Mouse (Mus musculus): ENCODE data around the gene Ubqln4.

The Ubqln4 gene

DNA sequence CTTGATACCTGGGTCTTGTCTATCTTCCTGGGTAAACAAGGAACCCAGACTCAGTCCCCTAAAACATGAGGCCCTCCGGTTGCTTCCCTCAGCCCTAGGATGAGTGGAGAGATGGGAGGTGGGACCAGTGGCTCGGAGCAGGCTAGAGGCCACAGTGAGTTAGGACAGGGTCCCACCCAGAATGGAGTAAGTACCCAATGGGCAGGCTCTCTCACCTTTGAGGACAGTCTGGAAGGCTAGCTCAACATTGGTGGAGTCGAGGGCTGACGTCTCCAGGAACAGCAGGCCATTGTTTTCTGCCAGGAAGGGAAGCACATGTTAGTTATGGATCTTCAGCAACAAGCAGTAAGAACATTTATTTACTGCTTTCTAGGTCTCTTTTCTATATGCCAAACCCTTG, 11.1 kb upstream of the Ubqln4 start:
- no peak for DNase-seq (ENCODE audit: low read depth, low spot score)

DNA sequence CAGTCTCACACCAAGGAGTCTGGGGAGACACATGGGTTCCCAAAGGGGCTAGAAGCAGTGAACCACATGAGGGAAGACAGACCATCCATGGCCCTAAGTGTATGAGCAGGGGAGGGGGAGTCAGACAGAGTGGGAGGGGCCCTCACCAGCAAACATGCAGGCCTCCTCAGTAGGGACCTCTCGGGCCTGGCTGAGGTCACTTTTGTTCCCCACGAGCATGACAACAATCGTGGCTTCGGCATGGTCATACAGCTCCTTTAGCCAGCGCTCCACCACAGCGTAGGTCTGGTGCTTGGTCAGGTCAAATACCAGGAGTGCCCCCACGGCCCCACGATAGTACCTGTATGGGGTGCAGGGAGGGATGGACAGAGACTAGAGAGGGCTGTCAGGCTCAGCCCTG, 10.4 kb upstream of the Ubqln4 start:
- no peak for DNase-seq (ENCODE audit: low read depth, low spot score)

DNA sequence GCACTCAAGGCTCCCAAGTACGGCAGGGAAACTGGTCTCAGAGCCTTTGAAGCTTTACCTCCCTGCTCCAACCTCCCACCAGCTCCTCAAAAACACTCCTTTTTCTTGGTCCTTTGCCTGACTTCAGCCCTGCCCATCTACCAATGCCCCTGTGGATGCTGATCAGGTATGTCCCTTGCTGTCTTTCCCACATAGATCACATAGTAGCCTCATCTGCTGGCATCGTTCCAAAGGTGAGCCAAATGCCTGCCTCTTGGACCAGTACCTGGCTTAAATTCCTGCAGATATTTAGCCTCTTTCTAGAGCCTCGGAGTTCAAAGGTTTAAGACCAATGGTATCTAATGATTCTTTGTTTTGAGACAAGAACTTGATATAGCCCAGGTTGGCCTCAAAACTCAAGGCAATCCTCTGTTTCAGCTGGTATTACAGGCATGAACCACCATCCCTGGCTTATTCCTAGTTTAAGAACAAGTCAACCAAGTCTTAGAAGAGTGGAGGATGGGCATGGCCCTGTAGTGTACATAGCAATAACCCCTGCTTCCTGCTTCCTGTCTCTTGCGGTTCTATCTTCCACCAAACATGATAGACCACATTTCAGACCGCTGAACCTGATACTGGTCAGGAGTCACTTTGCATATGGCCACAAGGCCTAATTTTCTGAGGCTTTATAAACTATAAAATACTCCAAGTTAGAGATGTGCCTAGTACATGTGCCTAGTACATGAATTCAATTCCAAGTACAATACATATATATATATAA, 9.7 kb upstream of the Ubqln4 start:
- DNase-seq (ENCODE audit: low read depth, low spot score) = no peak

DNA sequence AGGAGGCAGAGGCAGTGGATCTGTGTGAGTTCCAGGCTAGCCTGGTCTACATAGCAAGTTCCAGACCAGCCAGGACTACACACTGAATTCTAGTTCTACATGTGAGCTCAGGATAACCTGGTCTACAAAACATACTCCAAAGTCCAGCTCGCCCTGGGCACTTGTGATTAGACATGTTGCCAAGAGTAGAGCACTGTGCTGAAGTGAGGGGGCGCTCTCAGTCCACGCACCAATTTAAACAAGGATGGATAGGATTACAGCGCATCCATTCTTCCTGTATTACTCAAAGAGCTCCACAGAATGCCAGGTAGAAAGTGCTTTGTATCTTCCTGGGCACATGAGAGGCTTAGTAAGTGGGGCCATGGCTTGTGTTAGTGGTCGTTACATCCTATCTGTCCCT, 9.0 kb upstream of the Ubqln4 start:
- DNase-seq (ENCODE audit: low read depth, low spot score) = no peak

DNA sequence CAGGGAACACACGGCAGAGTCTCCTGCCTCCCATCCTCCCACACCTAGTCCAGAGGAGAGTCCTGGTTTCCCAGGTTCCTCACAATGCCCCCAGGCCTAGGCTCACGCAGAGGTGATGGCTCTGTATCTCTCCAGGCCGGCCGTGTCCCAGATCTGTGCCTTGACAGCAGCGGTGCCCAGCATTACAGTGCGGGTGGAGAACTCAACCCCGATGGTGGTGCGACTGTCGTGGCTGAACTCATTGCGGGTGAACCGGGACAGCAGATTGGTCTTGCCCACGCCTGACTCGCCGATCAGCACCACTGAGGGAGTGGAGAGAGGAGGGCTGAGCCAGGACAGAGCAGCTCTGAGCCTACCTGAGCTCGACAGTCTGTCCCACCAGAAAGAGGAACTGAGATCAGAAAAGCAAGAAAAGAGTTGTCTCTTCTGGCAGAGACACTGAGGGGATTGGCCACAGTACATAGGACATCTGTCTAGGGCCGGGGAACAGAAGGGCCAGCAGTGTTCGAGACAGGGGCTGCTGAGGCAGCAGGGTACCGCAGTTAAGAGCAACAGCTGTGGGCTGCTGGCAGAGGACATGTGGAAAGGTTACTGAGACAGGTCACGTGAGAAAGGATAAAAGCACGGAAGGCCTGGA, 8.5 kb upstream of the Ubqln4 start:
- DNase-seq (ENCODE audit: low read depth, low spot score) = no peak

DNA sequence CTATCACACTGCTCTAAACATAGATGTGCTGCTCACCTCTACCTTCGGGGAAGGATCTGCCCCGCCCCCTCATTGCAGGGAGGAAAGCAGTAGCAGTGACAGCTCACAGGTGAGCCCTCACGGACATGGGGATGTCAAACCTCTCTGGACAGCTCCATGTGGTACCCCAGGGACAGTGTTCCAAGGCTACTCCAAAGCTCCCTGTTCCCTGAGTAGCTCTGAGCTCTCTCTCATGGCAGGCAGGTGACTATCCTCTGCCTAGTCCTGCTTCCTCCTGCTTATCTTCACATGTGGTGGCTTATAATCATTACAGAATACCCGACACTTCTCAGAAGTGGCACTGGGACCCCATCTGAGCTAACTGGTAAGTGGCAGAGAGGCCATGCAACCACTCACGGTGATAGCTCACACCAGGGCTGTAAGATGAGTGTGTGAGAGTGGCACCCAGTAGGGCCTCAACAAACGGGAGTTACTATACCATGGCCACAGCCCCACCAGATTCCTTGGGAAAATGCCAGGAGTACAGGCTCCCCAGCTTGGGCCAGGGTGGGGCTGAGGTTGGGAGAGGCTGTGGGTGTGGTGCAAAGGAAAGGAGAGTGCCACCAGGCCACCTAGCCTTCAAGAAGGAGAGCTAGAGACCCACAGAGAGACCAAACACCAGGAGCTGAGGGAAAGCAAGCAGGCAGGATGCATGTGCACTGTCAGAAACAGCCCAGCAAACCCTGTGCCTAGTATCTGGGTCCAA, 6.7 kb upstream of the Ubqln4 start:
- no peak for DNase-seq (ENCODE audit: low read depth, low spot score)

DNA sequence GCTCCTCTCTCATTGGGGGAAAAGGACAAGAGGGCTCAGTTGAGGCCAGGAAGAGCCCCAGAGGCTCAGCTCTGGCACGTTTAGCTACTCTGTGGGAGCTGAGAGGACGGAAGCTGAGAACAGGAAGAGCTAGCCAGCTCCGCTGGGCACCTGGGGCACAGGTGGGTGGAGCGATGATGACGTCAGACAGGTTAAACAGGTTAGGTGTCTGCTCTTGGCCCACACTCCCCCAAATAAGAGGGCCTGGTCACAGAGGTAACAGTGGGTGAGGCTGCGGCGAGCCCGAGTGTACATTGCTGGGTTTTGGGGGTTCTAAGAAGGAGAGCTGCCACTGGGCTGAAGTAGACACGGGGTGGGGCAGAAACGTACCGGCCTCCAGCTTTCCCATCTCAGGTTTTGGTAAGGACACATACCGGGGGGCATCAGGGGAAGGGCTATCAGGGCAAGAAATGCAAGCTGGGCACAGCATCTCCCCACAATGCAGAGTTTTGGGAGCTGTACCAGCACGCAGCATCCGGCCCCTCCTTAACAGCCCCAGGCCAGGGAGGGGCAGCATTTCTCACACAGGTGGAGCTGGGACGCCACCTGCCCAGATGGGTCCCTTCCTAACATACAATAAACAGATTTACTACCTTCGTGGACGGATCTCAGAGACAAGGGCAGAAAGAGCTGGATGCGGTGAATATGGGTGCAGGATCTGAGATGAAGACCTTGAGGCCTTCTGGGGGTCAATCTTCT, 5.2 kb upstream of the Ubqln4 start, which contains the start of gene Rab25:
Gene Rab25 (minus strand): TSS at position 121 of the 738 bp plus-strand sequence.
- no peak for DNase-seq (ENCODE audit: low read depth, low spot score)

DNA sequence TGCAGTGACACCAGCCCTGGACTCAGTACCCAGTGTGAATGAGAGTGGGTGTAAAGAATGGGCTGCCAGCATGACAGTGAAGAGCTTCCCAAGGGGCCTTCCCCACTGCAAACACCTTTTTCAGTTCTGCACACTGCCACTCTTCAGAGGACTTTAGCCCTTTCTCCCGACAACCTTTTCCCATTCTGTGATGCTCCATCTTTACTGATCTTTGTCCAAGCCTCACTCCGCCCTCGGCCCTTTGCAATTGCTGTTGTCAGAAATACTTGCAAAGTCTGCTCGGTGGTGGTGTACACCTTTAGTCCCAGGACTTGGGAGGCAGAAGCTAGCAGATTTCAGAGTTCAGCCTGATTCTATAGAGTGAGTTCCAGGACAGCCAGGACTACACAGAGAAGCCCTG, 2.0 kb upstream of the Ubqln4 start:
- no peak for DNase-seq (ENCODE audit: low read depth, low spot score)

DNA sequence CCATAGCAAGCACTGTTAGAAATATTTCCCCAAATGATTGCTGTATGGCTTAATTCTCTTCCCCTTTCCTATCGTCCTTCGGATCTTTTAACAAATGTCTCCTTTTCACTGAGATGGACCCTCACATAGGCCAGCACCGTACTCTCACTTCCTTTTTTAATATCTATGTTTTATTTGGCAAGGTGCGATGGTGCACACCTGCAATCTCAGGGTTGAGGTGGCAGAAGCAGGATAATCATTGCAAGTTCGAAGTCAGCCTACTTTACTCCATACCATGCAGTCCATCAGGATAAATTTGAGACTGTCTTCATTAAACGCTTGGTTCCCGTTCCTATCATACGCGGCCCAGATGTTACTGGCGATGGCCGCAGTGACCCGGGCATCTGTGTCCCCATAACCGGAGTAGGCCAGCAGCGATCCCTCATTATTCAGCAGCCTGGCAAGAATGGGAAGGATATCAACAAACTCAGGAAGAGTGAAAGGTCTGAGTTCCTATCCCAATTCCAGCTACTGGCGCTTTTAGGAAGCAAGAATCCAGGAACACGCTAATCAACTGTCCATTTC, 1.4 kb upstream of the Ubqln4 start:
- no peak for DNase-seq (ENCODE audit: low read depth, low spot score)

DNA sequence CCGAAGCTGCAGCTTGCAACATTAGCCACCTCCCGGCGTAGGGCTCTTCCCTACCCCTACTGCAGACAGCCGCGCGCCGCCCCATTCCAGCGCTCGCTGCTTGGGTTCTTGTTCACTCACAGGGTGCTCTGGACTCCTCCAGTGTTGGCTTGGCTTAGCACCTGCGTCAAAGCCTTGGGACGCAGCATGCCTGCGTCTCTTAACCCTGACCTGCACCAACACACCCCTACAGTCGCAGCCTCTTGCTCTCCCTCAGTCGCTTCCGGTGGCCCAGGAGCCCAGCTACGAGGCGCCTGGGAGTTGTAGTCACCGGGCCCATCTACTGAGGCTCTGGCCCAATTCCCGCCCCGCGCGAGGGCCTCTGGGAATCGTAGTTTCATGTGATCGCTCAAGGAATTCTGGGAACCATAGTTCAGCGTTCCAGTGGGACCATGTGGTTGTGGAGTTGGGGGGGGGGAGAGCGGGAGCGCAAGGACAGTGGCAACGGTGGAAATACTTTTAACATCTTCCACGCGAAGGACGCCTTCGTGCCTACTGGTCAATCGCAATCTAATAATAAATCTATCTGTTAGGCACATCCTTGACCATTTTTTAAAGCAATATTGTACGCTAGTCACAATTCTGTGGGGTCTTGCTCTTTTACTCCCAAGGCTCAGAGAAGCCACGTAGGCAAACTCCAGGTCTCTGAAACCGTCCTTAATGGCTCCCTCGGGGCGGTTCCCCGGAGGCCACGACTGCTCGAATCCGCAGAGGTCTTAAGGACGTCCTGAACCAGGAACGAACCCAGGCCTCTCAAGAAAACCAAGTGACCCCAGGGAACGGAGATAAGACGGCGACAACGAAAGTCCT, 658 bp upstream of the Ubqln4 start, which contains the start of gene Lamtor2:
Gene Lamtor2 (minus strand): TSS at position 399 of the 849 bp plus-strand sequence.
- peak; percentile 98 for DNase-seq (ENCODE audit: low read depth, low spot score)

DNA sequence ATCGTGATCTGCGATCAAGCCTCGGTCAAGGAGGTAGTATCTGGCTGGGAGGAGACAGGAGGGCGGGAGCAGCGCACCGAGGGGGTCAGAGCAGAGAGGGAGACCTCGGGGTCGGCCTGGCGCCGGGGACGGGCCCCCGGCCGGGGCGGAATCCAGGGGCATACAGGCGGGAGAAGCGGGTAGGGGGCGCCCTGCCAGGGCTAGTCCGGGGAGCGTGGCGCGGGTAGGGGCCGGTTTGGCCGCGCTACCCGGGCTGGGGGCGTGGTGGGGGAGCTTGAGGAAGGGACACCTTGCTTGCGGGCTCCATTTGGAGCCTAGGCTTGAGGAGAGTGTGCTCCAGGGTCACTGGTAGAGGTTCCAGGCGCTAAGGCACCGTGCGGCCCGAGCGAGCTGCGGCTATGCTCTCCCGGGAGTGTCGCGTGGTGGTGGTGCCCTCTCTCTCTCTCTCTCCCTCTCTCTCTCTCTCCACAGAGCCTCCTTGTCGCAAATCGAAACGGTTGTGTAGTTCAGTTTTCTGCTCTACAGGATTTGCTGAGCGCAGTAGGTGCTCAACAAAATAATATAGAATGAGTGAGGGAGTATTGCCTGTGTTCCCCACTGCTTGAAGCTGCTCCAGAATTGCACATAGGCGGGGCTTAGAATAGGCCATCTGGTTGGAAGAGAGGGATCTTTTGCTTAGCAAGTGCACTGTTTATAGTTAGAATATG, 475 bp downstream of the Ubqln4 start:
- no peak for DNase-seq (ENCODE audit: low read depth, low spot score)

DNA sequence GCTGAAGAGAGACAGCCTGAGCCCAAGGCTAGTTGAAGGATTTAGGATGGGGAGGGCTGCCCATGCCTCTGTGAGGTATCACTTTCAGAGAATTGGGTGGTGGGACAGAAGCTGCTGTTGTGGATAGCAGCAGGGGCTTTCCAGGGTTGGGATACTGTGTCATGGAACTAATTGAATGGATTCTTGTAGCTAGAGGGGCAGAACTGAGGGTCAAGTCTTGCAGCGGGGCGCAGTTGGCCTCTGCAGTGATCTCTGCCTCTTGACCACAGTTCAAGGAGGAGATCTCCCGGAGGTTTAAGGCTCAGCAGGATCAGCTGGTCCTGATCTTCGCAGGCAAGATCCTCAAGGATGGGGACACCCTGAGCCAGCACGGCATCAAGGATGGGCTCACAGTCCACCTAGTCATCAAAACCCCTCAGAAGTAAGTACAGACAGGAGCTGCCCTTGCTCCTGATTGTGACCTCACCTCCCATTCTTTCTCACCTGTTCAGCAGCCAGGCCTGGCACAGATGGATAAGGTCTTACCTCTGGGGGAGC, 1.6 kb downstream of the Ubqln4 start:
- no peak for DNase-seq (ENCODE audit: low read depth, low spot score)

DNA sequence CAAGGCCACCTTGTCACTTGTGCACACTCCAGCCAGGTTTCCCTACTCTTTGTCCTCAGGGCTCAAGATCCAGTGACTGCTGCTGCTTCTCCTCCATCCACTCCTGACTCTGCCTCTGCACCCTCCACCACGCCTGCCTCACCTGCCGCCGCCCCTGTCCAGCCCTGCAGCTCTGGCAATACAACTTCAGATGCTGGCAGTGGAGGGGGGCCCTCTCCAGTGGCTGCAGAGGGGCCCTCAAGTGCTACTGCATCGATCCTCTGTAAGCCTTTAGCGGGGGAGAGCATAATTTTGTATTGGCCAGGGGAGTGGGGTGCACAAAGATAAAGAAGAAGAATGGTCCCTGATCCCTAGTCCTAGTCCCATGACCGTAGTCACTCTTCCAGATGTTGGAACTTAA, 2.2 kb downstream of the Ubqln4 start:
- DNase-seq (ENCODE audit: low read depth, low spot score) = no peak

DNA sequence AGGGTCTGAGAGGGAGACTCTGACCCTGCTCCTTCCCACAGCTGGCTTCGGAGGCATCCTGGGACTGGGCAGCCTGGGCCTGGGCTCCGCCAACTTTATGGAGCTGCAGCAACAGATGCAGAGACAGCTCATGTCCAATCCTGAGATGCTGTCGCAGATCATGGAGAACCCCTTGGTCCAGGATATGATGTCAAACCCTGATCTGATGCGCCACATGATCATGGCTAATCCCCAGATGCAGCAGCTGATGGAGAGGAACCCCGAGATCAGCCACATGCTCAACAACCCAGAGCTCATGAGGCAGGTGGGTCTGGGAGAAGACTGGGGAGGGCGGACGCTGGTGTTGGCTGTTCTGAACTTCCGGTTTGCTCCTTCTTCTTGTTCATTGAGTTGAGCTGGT, 3.1 kb downstream of the Ubqln4 start:
- DNase-seq (ENCODE audit: low read depth, low spot score) = no peak

DNA sequence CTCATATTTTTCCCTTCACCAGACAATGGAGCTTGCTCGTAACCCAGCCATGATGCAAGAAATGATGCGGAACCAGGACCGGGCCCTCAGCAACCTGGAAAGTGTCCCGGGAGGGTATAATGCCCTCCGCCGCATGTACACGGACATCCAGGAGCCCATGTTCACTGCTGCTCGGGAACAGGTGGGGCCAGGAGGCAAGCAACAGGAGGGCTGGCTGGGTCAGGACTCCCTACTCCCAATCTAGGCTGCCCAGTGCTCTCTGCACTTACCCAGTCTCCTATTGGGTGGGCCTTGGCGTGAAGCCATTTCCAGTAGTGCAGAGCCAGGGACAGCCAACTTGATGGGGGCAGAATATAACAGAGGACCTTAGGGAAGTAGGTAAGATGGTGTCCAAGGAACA, 6.0 kb downstream of the Ubqln4 start:
- DNase-seq (ENCODE audit: low read depth, low spot score) = no peak

DNA sequence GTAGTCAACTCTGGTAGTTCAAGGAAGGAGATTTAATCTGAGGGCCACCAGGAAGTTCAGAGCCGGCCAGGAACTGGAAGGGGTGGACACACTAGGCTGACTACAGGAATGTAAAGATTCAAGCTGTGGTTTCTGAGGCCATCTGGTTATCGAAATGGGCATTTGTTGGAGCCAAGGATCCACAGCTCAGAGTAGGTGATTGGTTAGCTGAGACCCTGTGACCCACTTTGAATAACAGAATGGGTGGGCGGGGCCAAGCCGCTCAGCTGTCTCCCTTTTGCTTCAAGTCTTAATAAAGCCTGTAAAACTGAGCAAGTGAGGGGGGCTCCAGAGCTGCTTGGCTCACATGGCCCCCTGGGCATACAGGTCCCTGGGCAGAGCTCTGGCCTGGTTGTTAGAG, 8.4 kb downstream of the Ubqln4 start:
- DNase-seq (ENCODE audit: low read depth, low spot score) = no peak

DNA sequence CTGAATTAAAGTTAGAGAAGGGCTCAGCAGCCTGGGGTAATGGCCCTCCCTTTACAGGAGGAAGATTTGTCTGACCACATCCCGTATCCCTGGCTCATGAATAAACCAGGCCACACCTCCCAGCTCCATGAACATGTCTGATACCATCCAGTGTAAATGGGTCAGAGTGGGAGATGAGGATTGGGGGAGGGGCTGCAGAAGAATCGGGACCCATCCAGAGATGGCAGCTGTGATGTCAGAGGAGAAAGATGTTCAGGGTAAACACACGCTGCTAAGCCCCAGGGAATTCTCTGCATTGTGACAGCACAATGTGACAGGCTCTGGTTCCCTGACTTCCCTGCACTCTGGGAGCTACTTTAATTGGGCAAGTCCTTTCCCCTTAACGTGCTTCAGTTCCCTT, 9.9 kb downstream of the Ubqln4 start:
- no peak for DNase-seq (ENCODE audit: low read depth, low spot score)

DNA sequence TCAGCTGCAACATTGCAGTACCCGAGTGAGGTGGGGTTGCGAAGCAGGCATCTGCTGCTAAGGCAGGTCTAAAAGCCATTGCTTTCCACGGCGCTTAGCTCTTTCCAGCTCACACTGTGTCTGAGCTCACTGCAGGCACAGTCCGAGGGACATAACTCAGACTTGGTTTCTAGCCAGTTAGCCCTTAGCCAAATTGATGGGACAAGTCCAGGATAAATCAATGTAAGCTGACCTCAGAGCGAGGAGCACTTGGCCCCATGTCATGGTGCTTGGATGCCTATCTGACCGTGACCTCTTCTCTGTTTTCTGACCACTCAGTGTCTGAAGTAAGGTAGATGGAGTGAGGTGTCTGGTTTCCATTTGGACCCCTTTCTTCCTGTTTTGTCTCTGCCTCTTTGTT, 10.4 kb downstream of the Ubqln4 start:
- DNase-seq (ENCODE audit: low read depth, low spot score) = no peak

DNA sequence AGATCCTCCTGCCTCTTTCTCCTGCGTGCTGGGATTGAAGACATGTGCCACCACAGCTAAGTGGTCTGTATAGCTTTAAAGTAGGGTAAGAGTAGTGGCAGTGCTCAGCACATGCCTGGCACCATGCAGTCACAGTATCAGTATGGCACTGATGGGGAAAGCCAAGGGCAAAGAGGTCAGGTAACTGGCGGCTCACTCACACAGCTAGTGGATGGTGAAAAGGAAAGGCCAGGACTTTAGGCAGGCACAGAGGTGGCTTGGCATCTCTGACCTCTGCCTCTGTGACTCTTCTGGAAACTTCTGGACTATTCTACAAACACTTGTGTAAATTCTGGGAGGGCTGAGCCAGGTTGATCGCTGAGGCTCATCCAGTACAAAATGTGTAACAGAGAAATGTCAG, 12.6 kb downstream of the Ubqln4 start:
- no peak for DNase-seq (ENCODE audit: low read depth, low spot score)

DNA sequence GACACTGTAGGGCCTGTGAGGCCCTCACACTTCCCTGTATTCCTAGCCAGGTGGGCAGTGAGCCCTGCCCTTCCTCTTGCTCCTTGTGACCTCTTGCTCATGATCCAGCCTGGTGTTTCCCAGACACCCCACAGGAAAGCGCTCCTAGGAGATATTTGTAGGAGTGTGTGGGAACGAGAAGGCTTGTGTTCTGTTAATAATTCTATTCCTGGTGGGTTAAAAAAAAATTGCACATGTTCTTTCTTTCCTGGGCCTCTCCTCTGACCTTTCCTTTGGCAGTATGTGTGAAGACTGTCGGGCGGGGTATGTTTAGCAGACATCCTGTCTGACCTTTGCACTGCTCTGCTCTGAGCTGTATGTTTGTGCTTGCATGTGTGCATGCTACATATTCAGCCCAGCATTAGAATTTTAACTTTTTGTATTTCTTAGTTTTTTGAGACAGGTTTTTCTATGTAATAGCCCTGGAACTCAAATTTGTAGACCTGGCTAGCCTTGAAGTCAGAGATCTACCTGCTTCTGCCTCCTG, 13.0 kb downstream of the Ubqln4 start:
- no peak for DNase-seq (ENCODE audit: low read depth, low spot score)

Data from mesoderm, embryonic 11.5 days (tissue).